21 mouse cellular contexts compared by ENCODE assay signal in the genomic region with DNA sequence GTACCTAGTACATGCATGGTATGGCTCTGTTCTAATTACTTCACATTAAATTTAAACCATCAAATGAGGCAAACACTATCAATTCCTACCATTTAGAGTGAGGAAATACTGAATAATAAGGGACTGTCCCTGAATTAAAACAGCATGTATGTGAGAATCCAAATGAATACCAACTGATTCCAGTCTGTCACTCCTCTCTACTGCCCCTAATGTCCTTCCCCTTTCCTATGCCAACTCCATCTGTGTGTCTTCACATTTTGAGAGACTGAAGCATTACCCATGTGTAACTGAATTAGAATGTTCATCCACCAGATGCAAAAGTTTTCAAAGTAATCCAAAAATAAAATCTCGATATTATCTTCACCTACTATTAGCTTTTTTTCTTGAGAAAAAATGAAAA.
DNase-seq lines count a peak whose midpoint lies in the region; ATAC-seq and TF ChIP-seq lines count a peak whose summit lies in the region.
"Had no signal": no experiment of that assay in that cellular context is flagged by ENCODE, and none has a peak within 500 bp of the region (broad histone marks: within the 10 kb centered on the region; RNA-seq: fewer than 3 reads in every experiment).

No protein-coding gene starts in this region.

- no peaks in the 10 kb centered on the region for H3K9me3 ChIP-seq in forebrain, embryonic 13.5 days (replicated peaks)
- H3K9me3 ChIP-seq in forebrain, embryonic 14.5 days (replicated peaks; ENCODE audit: control insufficient read depth, low read length): no peaks in the 10 kb centered on the region
- H3K9me3 ChIP-seq in forebrain, embryonic 15.5 days: no peaks in the 10 kb centered on the region
- no peaks in the 10 kb centered on the region for H3K9me3 ChIP-seq in forebrain, postnatal 0 days (ENCODE audit: low read length)
- H3K9me3 ChIP-seq in forebrain, embryonic 16.5 days (ENCODE audit: control insufficient read depth, low read length): no peaks in the 10 kb centered on the region
- no peaks in the 10 kb centered on the region for H3K9me3 ChIP-seq in forebrain, embryonic 12.5 days
- H3K9me3 ChIP-seq: G1E had no signal

- no peaks in the 10 kb centered on the region for H3K4me1 ChIP-seq in forebrain, embryonic 13.5 days
- no peaks in the 10 kb centered on the region for H3K4me1 ChIP-seq in forebrain, embryonic 14.5 days (ENCODE audit: control insufficient read depth, insufficient read depth, low read length)
- H3K4me1 ChIP-seq in forebrain, embryonic 15.5 days: no peaks in the 10 kb centered on the region
- no peaks in the 10 kb centered on the region for H3K4me1 ChIP-seq in forebrain, postnatal 0 days (ENCODE audit: insufficient read depth)
- no peaks in the 10 kb centered on the region for H3K4me1 ChIP-seq in forebrain, embryonic 16.5 days (replicated peaks; ENCODE audit: control insufficient read depth, insufficient read depth, low read length)
- no peaks in the 10 kb centered on the region for H3K4me1 ChIP-seq in forebrain, embryonic 12.5 days

- ATAC-seq in forebrain, embryonic 13.5 days: peak; percentile 21; the same call in 1 of the 2 replicates
- no peak for ATAC-seq in forebrain, embryonic 14.5 days
- peak; percentile 57 for ATAC-seq in forebrain, embryonic 15.5 days (replicated peaks)
- no peak for ATAC-seq in forebrain, postnatal 0 days
- ATAC-seq in forebrain, embryonic 16.5 days: peak; percentile 72; the same call in 1 of the 2 replicates
- ATAC-seq in forebrain, embryonic 12.5 days (ENCODE audit: low FRiP score): no peak
- ATAC-seq: activated CD4-positive, CD25-positive, alpha-beta regulatory T cell, adult 4 months; CD4-positive, CD25-positive, alpha-beta regulatory T cell, adult 4 months; Patski had no signal

- H3K4me3 ChIP-seq in forebrain, embryonic 13.5 days: no peak overlapping the region
- H3K4me3 ChIP-seq in forebrain, embryonic 14.5 days (ENCODE audit: low read depth, low read length): no peak overlapping the region
- no peak overlapping the region for H3K4me3 ChIP-seq in forebrain, embryonic 15.5 days
- H3K4me3 ChIP-seq in forebrain, postnatal 0 days (ENCODE audit: low read depth, low read length): no peak overlapping the region
- no peak overlapping the region for H3K4me3 ChIP-seq in forebrain, embryonic 16.5 days (replicated peaks; ENCODE audit: low read length)
- H3K4me3 ChIP-seq in forebrain, embryonic 12.5 days (replicated peaks): no peak overlapping the region

- H3K36me3 ChIP-seq in forebrain, embryonic 13.5 days (ENCODE audit: poor library complexity, severe bottlenecking): no peaks in the 10 kb centered on the region
- H3K36me3 ChIP-seq in forebrain, embryonic 14.5 days (ENCODE audit: control insufficient read depth, insufficient read depth, low read length): no peaks in the 10 kb centered on the region
- no peaks in the 10 kb centered on the region for H3K36me3 ChIP-seq in forebrain, embryonic 15.5 days
- no peaks in the 10 kb centered on the region for H3K36me3 ChIP-seq in forebrain, postnatal 0 days (ENCODE audit: insufficient read depth)
- H3K36me3 ChIP-seq in forebrain, embryonic 16.5 days (ENCODE audit: control insufficient read depth, insufficient read depth): no peaks in the 10 kb centered on the region
- no peaks in the 10 kb centered on the region for H3K36me3 ChIP-seq in forebrain, embryonic 12.5 days (replicated peaks)
- H3K36me3 ChIP-seq: G1E had no signal

- no peak for TF ChIP-seq CTCF in forebrain, postnatal 0 days (IDR thresholded peaks at IDR 0.05; ENCODE audit: low read depth)

- H3K27ac ChIP-seq in forebrain, embryonic 13.5 days: no peak overlapping the region
- H3K27ac ChIP-seq in forebrain, embryonic 14.5 days (ENCODE audit: low read depth, low read length): no peak overlapping the region
- no peak overlapping the region for H3K27ac ChIP-seq in forebrain, embryonic 15.5 days (replicated peaks)
- no peak overlapping the region for H3K27ac ChIP-seq in forebrain, postnatal 0 days (ENCODE audit: low read depth, low read length)
- H3K27ac ChIP-seq in forebrain, embryonic 16.5 days (ENCODE audit: low read length): no peak overlapping the region
- no peak overlapping the region for H3K27ac ChIP-seq in forebrain, embryonic 12.5 days

- no peak overlapping the region for H3K9ac ChIP-seq in forebrain, embryonic 13.5 days
- H3K9ac ChIP-seq in forebrain, embryonic 14.5 days (ENCODE audit: low read length): no peak overlapping the region
- no peak overlapping the region for H3K9ac ChIP-seq in forebrain, embryonic 15.5 days (replicated peaks)
- no peak overlapping the region for H3K9ac ChIP-seq in forebrain, postnatal 0 days
- no peak overlapping the region for H3K9ac ChIP-seq in forebrain, embryonic 16.5 days (replicated peaks; ENCODE audit: low read depth, low read length)
- H3K9ac ChIP-seq in forebrain, embryonic 12.5 days: no peak overlapping the region

- H3K27me3 ChIP-seq in forebrain, embryonic 13.5 days: no peaks in the 10 kb centered on the region
- no peaks in the 10 kb centered on the region for H3K27me3 ChIP-seq in forebrain, embryonic 14.5 days (replicated peaks; ENCODE audit: control insufficient read depth, insufficient read depth, low read length)
- no peaks in the 10 kb centered on the region for H3K27me3 ChIP-seq in forebrain, embryonic 15.5 days
- no peaks in the 10 kb centered on the region for H3K27me3 ChIP-seq in forebrain, postnatal 0 days (ENCODE audit: insufficient read depth, low read length)
- no peaks in the 10 kb centered on the region for H3K27me3 ChIP-seq in forebrain, embryonic 16.5 days (replicated peaks; ENCODE audit: control insufficient read depth, insufficient read depth, low read length)
- H3K27me3 ChIP-seq in forebrain, embryonic 12.5 days: no peaks in the 10 kb centered on the region
- H3K27me3 ChIP-seq: CH12.LX, Patski had no signal

- no peak overlapping the region for H3K4me2 ChIP-seq in forebrain, embryonic 13.5 days
- no peak overlapping the region for H3K4me2 ChIP-seq in forebrain, embryonic 14.5 days (ENCODE audit: low read length)
- no peak overlapping the region for H3K4me2 ChIP-seq in forebrain, embryonic 15.5 days (replicated peaks)
- no peak overlapping the region for H3K4me2 ChIP-seq in forebrain, postnatal 0 days (ENCODE audit: low read depth)
- H3K4me2 ChIP-seq in forebrain, embryonic 16.5 days (ENCODE audit: low read length): no peak overlapping the region
- H3K4me2 ChIP-seq in forebrain, embryonic 12.5 days: no peak overlapping the region

- DNase-seq in forebrain, embryonic 14.5 days (ENCODE audit: low spot score): no peak
- DNase-seq in forebrain, postnatal 0 days: no peak
- DNase-seq: adrenal gland, adult 2 months; adrenal gland, adult 8-10 months; adrenal gland, postnatal 10 days; adrenal gland, postnatal 14 days; adrenal gland, postnatal 25 days; adrenal gland, postnatal 36 days; B cell, adult 2 months; cerebellum, adult 11 months; cerebellum, adult 11-12 months; cerebellum, adult 18-20 months had no signal

- 89% methylated on average over 1 of the region's 1 CpGs for WGBS in forebrain, embryonic 13.5 days
- WGBS in forebrain, embryonic 14.5 days: 86% methylated on average over 1 of the region's 1 CpGs
- WGBS in forebrain, embryonic 15.5 days: 89% methylated on average over 1 of the region's 1 CpGs
- WGBS in forebrain, postnatal 0 days: 69% methylated on average over 1 of the region's 1 CpGs
- WGBS in forebrain, embryonic 16.5 days: 80% methylated on average over 1 of the region's 1 CpGs
- 79% methylated on average over 1 of the region's 1 CpGs for WGBS in forebrain, embryonic 12.5 days

Comparison
In these comparisons a context has a peak if more than half of its experiments do, and no peak if none do; other contexts are left out.
1. ATAC-seq: peak in forebrain, embryonic 13.5 days (single experiment), forebrain, embryonic 15.5 days (single experiment) and forebrain, embryonic 16.5 days (single experiment); none in forebrain, embryonic 14.5 days (single experiment), forebrain, postnatal 0 days (single experiment) and forebrain, embryonic 12.5 days (single experiment).